Mouse (Mus musculus) CH12.LX (cell line): ENCODE results near the gene Cpne8. TPM values are rescaled to one million over a fixed set of nuclear protein-coding genes. Genes with fewer than 3 reads are reported as not detected.

Experiments
- DNase-seq: peaks from one replicate; pipeline ENCODE4 v3.0.0-alpha.2; 2013; ENCODE audit errors: extremely low read depth
- H3K27ac ChIP-seq: 2 replicates; pipeline ENCODE4 v1.5.1; 2012; ENCODE audit warnings: low read depth, mild to moderate bottlenecking, control low read depth, moderate library complexity; ENCODE audit not compliant: insufficient read depth
- H3K27me3 ChIP-seq: replicated peaks from 2 replicates; pipeline ENCODE3; 2012; ENCODE audit warnings: inconsistent platforms
- H3K36me3 ChIP-seq, 2 experiments: replicated peaks in 1 of 2; 2 replicates each; pipeline versions ENCODE3 to v1.6.1; 2012; ENCODE audit warnings: inconsistent platforms in 1 of 2, low read length in 1 of 2, mild to moderate bottlenecking in 1 of 2, mixed read lengths in 1 of 2, moderate library complexity in 1 of 2; ENCODE audit not compliant: control insufficient read depth in 1 of 2, insufficient read depth in 1 of 2
- H3K4me1 ChIP-seq, 2 experiments: 2 replicates each; pipeline ENCODE4 v1.6.1; 2012; ENCODE audit warnings: inconsistent platforms in 1 of 2, moderate library complexity in 1 of 2; ENCODE audit not compliant: insufficient read depth in 2 of 2, control insufficient read depth in 1 of 2
- H3K4me2 ChIP-seq: 2 replicates; pipeline ENCODE4 v1.6.1; 2012; ENCODE audit warnings: low read depth, mild to moderate bottlenecking, control low read depth; ENCODE audit not compliant: poor library complexity, insufficient read depth, severe bottlenecking
- H3K4me3 ChIP-seq, 3 experiments: fragments of 150-350 bp in 1 of 3; sonication (generic) in 1 of 3; replicated peaks in 1 of 3; 2 replicates each; pipeline versions ENCODE3 to v1.5.1; 2011 to 2012; ENCODE audit warnings: low read depth in 2 of 3, low read length in 2 of 3, mild to moderate bottlenecking in 2 of 3, moderate library complexity in 2 of 3, control low read depth in 1 of 3, improper control_type of control experiment in 1 of 3, inconsistent platforms in 1 of 3, mixed read lengths in 1 of 3; ENCODE audit not compliant: poor library complexity in 1 of 3
- H3K79me2 ChIP-seq: replicated peaks from 2 replicates; pipeline ENCODE4 v1.6.1; 2012; ENCODE audit warnings: mild to moderate bottlenecking, moderate library complexity; ENCODE audit not compliant: control insufficient read depth, poor library complexity, insufficient read depth, severe bottlenecking; ENCODE audit errors: extremely low read depth
- H3K9ac ChIP-seq: 2 replicates; pipeline ENCODE4 v1.6.1; 2012; ENCODE audit warnings: low read depth, mild to moderate bottlenecking, control low read depth, moderate library complexity; ENCODE audit not compliant: insufficient read depth
- H3K9me3 ChIP-seq: replicated peaks from 2 replicates; pipeline ENCODE3; 2012; ENCODE audit warnings: low read length, inconsistent platforms, mixed read lengths
- ELF1 ChIP-seq: IDR thresholded peaks from 2 replicates; pipeline ENCODE4 v1.6.1; 2014; ENCODE audit warnings: low read depth, mild to moderate bottlenecking, inconsistent platforms, low read length, improper control_type of control experiment
- GABPA ChIP-seq: IDR thresholded peaks from 2 replicates; pipeline ENCODE4 v1.6.1; 2012; ENCODE audit warnings: low read depth, low read length, improper control_type of control experiment, inconsistent platforms; ENCODE audit not compliant: insufficient replicate concordance
- HCFC1 ChIP-seq: IDR thresholded peaks from 2 replicates; pipeline ENCODE4 v1.6.1; 2012; ENCODE audit warnings: low read depth, mild to moderate bottlenecking, inconsistent platforms, low read length, improper control_type of control experiment
- IRF4 ChIP-seq: IDR thresholded peaks from 2 replicates; pipeline ENCODE4 v1.6.1; 2014; ENCODE audit warnings: low read depth, mild to moderate bottlenecking, inconsistent platforms, low read length, improper control_type of control experiment
- KAT2A ChIP-seq: IDR thresholded peaks from 2 replicates; pipeline ENCODE4 v1.6.1; 2012; ENCODE audit warnings: low read length, improper control_type of control experiment, inconsistent platforms; ENCODE audit not compliant: insufficient replicate concordance
- MEF2A ChIP-seq: IDR thresholded peaks from 2 replicates; pipeline ENCODE4 v1.6.1; 2014; ENCODE audit warnings: low read depth, mild to moderate bottlenecking, inconsistent platforms, low read length, improper control_type of control experiment, borderline replicate concordance
- MYC ChIP-seq: IDR thresholded peaks from 2 replicates; pipeline ENCODE4 v1.6.1; 2011; ENCODE audit warnings: low read depth, mild to moderate bottlenecking, improper control_type of control experiment, low read length
- NELFE ChIP-seq: IDR thresholded peaks from 2 replicates; pipeline ENCODE4 v1.6.1; 2011; ENCODE audit warnings: low read depth, low read length, improper control_type of control experiment
- NRF1 ChIP-seq: IDR thresholded peaks from 2 replicates; pipeline ENCODE4 v1.6.1; 2014; ENCODE audit warnings: low read depth, mild to moderate bottlenecking, inconsistent platforms, low read length, improper control_type of control experiment, moderate library complexity
- RAD21 ChIP-seq: IDR thresholded peaks from 2 replicates; pipeline ENCODE4 v1.6.1; 2011; ENCODE audit warnings: low read depth, mild to moderate bottlenecking, low read length, improper control_type of control experiment, moderate library complexity
- RCOR1 ChIP-seq: conservative IDR thresholded peaks from 2 replicates; pipeline ENCODE4 v1.6.1; 2012; ENCODE audit warnings: low read depth, mild to moderate bottlenecking, inconsistent platforms, low read length, improper control_type of control experiment
- SMC3 ChIP-seq: IDR thresholded peaks from 2 replicates; pipeline ENCODE4 v1.6.1; 2011; ENCODE audit warnings: low read depth, low read length, improper control_type of control experiment
- TBP ChIP-seq: conservative IDR thresholded peaks from 2 replicates; pipeline ENCODE4 v1.6.1; 2011; ENCODE audit warnings: low read depth, low read length, improper control_type of control experiment
- TCF12 ChIP-seq: IDR thresholded peaks from 2 replicates; pipeline ENCODE4 v1.6.1; 2014; ENCODE audit warnings: low read depth, mild to moderate bottlenecking, inconsistent platforms, low read length, improper control_type of control experiment
- UBTF ChIP-seq: IDR thresholded peaks from 2 replicates; pipeline ENCODE4 v1.6.1; 2012; ENCODE audit warnings: low read depth, mild to moderate bottlenecking, inconsistent platforms, low read length, improper control_type of control experiment, moderate library complexity
- USF2 ChIP-seq: conservative IDR thresholded peaks from 2 replicates; pipeline ENCODE4 v1.6.1; 2011; ENCODE audit warnings: low read depth, low read length, improper control_type of control experiment
- ZKSCAN1 ChIP-seq: IDR thresholded peaks from 2 replicates; pipeline ENCODE4 v1.6.1; 2012; ENCODE audit warnings: low read depth, inconsistent platforms, low read length, improper control_type of control experiment, borderline replicate concordance
- ZMIZ1 ChIP-seq: IDR thresholded peaks from 2 replicates; pipeline ENCODE4 v1.6.1; 2012; ENCODE audit warnings: low read depth, mild to moderate bottlenecking, inconsistent platforms, low read length, improper control_type of control experiment
- dilution Hi-C: fragments of 300-500 bp; cut with MboI; formaldehyde crosslinking; loops from 2 replicates; pipeline ENCODE4 v1.14.3; 2020; ENCODE audit warnings: low sequenced_read_pairs; ENCODE audit not compliant: extremely low pct_unique_long_range_greater_than_20kb, extremely low pct_ligation_motif_present
- in situ Hi-C: fragments of 300-500 bp; cut with MboI; formaldehyde crosslinking; loops from 3 replicates; pipeline ENCODE4 v1.14.3; 2019; ENCODE audit warnings: low sequenced_read_pairs, low pct_ligation_motif_present, low pct_unique_long_range_greater_than_20kb, mixed read lengths
- polyA plus RNA-seq: library from polyadenylated mRNA; unstranded; fragments of >175 nt; gene quantifications from 2 replicates; pipeline ENCODE4 v1.2.1, GENCODE M21; 2012; ENCODE audit warnings: low read depth; ENCODE audit not compliant: insufficient read length
- total RNA-seq, 2 experiments: library from RNA; depleted of rRNA; stranded (reverse); fragments of 300-350 nt in 1 of 2; fragments of >200 nt in 1 of 2; gene quantifications; 2 replicates each; pipeline ENCODE4 v1.2.3; 2012 to 2014

Gene Cpne8
- total and polyA plus RNA-seq, 3 experiments = 0.66 to 7.1 (median 1.2) TPM

DNA sequence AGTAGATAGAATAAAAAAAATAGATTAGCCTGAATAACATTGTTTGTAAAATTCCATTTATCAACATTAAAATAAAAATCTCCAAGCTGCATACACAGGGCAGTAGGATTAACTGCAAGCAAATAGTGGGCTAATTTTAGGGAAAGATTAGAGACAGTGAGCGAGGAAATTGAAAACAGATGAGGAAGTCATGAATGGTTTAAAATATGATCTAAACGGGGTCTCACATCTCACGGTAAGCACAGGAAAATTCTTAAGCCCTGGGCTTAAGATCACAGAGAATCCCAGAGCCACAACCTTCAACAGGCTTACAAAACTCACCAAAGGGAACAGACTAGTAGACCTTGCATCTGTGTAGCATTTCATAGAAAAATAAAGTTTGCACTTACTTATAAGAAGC is 115.2 kb downstream of the Cpne8 start:
- dilution Hi-C loops (no loop called here), in situ Hi-C loops (no loop called here)
- TF ChIP-seq RAD21 (no peak), KAT2A (no peak), IRF4 (no peak), NELFE (no peak), USF2 (no peak), TBP (no peak), TCF12 (no peak), UBTF (no peak), HCFC1 (no peak), MYC (no peak), MEF2A (no peak), ELF1 (no peak)
- no peak for DNase-seq
- Histone ChIP-seq H3K4me3 (no peak overlapping the region), H3K4me2 (no peak overlapping the region), H3K4me1 (no peaks in the 10 kb centered on the region), H3K9me3 (peaks cover 31% of the 10 kb centered on the region), H3K27me3 (no peaks in the 10 kb centered on the region), H3K9ac (no peak overlapping the region), H3K27ac (no peak overlapping the region), H3K36me3 (no peaks in the 10 kb centered on the region), H3K79me2 (no peaks in the 10 kb centered on the region)

- no peaks in the 10 kb centered on the region for H3K36me3 ChIP-seq
- H3K4me1 ChIP-seq = no peaks in the 10 kb centered on the region
- dilution Hi-C loops (no loop called here), in situ Hi-C loops (no loop called here)
- H3K9me3 ChIP-seq = peaks cover 44% of the 10 kb centered on the region
- H3K4me2 ChIP-seq = no peak overlapping the region
- no peak for TF ChIP-seq ZKSCAN1
- no peak for TF ChIP-seq SMC3
- no peak for TF ChIP-seq HCFC1
- TF ChIP-seq MEF2A = no peak
- TF ChIP-seq NELFE = no peak
- TF ChIP-seq TCF12 = no peak
- no peak for TF ChIP-seq ZMIZ1
- no peak for TF ChIP-seq NRF1
- no peak for TF ChIP-seq USF2
- TF ChIP-seq ELF1 = no peak
- TF ChIP-seq GABPA = no peak
- TF ChIP-seq RCOR1 = no peak
- H3K4me3 ChIP-seq = no peak overlapping the region
- no peak for DNase-seq
- H3K9ac ChIP-seq = no peak overlapping the region
- no peaks in the 10 kb centered on the region for H3K79me2 ChIP-seq
- no peak overlapping the region for H3K27ac ChIP-seq
- no peaks in the 10 kb centered on the region for H3K27me3 ChIP-seq
These were observed 117.6 kb downstream of the Cpne8 start for GRCm38 (mm10) chr15:90561613-90562012.
